Mouse (Mus musculus) bone marrow, adult 2 months (tissue): ENCODE data around the gene Sp100.

Experiments used
- CTCF ChIP-seq: fragments of 200-500 bp; IDR thresholded peaks from 2 replicates; pipeline ENCODE4 v1.5.1; 2011; ENCODE audit warnings: low read length, control low read depth; ENCODE audit not compliant: control insufficient read depth, insufficient read depth
- POLR2A ChIP-seq: fragments of 200-500 bp; IDR thresholded peaks from 2 replicates; pipeline ENCODE4 v1.6.1; 2011; ENCODE audit warnings: low read depth, mild to moderate bottlenecking, control low read depth, low read length, borderline replicate concordance; ENCODE audit not compliant: control insufficient read depth

DNA sequence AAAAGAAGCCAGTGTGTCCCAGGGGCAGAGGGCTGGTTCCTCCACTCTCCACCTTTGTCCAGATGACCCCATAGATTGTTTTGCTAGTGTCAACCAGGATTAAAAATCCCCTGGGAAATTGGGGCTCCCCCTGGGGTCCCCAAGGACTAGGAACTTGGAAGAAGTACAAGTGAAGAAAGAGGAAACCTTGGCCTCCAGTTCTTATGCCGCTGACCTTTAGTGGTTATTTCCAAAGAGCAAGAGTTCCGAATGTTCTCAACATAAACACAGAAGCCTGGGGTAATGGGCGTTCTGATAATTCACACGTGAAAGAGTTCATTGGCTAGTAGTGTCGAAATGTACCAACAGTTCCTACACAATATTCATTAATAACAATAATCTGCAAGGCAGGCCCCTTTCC is 96.7 kb downstream of the Sp100 start:
- TF ChIP-seq CTCF (no peak), POLR2A (no peak)
